Mouse (Mus musculus) spleen, postnatal 4 days (tissue): ENCODE measurements around the gene Slc35g1.
"Not testable (repeated sequence)": the region's sequence is repeated elsewhere in the genome, so short reads cannot be mapped to it uniquely, and the experiment has no call there.

Source experiments
- DNase-seq, 2 experiments: peaks; one replicate each; pipeline ENCODE4 v3.0.0; 2022; ENCODE audit warnings: low spot score in 2 of 2

The Slc35g1 gene

DNA sequence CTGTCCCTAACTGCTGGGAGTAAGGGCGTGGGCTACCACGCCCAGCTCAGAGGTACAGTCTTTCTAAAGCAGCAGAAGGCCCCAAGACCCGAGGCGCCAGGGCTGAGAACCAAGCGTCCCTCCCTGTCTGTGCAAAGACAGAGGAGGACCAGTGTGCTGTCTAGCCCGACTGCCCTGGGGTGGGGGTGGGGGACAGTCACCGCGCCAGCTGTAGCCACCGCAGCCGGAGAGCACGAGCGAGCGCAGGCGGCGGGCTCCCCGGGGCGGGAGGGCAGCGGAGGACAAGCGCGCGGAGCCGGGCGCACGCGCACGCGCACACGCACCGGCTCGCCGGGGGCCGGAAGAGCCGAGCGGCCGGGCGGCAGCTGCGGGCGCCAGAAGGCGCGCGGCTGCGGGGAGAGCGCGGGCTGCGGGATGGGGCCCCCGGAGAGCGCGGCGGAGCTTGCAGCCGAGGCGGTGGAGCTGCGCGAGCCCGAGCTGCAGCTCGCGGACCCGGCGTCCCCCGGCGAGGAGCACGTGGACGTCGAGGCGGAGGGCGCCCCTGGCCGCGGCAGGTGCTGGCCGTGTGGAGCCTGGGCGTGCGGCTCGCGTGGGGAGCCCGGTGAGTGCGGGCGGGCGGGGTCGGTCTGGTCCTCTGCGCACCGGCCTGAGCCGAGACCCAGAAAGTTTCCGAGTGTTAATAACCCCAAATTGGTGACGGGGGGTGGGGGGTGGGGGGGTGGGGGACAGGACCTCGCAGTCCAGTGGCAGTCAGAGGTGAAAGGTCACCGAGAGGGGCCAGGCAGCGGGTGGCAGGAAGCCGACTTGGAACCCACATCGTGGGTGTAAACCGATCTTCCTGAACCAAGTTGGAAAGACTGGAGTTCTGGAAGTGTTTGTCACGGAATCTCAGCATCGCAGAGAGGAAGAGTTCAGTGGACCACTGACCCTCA lies at the start of gene Slc35g1:
Slc35g1 (plus strand) TSS at position 280 of the 932 bp plus-strand sequence.
- peak; percentile 51 to 77 for DNase-seq

DNA sequence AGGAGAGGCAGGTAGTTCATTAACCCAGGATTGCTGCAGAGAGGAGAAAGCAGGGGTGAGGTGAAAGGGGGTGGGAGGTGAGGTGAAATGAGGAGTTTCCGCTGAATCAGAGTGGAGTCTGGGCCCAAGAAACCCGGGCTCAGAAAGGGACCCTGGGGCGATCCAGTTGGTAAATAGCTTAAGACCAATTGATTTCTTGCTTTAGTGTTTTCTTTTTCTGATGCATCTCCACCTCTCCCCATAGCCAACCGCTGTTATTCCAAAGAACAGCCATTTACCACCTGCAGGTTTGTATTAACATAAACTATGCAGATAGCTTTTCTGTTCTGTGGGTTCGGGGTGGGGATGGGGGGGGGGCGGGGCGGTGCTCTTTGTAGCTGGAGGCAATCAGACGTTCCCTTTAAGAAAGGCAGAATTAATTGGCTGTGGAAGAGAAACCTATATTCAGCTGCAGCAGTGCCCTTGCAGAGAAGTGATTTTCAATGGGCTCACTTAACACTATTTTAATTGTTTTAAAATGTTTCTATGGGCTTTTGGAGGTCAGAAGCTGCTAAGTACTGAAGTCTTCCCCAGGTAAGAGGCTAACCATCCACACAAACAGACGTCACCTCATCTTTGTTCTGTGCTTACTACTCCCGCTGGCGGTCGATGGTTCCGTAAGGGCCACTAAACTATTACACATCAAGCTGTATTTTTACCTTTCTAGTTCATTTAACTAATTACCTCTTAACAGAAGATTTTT lies 47.3 kb upstream of the Slc35g1 start:
- no peak for DNase-seq

DNA sequence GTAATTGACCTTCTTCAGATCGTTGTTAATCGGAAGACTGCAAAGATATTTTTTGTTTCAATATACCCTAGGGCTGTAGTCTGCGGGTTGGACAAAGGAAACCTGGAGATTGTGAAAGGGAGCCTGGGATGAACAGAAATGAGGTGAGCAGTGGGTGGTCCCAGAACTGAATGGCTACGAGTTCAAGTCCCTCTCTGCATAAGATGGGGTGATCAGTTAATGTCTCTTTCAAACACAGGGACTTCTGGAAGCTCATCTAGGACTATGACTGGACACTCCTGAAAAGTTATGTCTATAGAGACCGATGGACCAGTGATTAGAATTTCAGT lies 46.8 kb upstream of the Slc35g1 start:
- no peak for DNase-seq

DNA sequence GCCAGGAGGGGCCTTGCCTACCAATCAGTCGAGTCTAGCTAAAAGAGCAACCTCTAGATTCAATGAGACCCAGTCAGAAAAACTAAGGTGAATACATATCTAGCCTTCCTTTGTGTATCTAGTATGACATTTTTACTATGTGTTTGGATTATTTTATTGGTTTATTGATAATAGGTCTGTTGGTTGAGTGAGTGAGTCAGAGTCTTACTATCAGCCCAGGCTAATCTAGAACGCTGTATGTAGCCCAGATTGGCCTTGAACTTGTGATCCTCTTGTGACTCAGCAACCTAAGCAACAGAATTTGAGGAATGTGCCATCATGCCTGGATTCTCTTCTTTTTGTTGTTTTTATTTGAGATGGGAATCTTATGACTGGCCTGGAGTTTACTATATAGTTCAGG lies 44.6 kb upstream of the Slc35g1 start:
- no peak for DNase-seq

DNA sequence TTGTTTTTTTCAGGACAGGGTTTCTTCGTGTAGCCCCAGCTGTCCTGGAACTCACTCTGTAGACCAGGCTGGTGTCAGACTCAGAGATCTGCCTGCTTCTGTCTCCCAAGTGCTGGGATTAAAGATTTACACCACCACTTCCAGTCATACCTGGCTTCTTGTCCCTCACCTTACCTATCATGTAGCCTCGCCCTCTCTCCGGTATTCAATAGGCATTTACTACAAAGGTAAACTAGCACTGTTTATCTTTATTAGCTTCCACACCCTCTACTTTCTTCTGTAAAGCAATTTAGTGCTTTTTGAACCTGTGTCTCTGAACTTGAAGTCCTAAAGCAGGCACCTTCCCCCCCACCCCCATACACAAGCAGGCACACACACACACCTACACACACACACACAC lies 44.1 kb upstream of the Slc35g1 start:
- DNase-seq = no peak

DNA sequence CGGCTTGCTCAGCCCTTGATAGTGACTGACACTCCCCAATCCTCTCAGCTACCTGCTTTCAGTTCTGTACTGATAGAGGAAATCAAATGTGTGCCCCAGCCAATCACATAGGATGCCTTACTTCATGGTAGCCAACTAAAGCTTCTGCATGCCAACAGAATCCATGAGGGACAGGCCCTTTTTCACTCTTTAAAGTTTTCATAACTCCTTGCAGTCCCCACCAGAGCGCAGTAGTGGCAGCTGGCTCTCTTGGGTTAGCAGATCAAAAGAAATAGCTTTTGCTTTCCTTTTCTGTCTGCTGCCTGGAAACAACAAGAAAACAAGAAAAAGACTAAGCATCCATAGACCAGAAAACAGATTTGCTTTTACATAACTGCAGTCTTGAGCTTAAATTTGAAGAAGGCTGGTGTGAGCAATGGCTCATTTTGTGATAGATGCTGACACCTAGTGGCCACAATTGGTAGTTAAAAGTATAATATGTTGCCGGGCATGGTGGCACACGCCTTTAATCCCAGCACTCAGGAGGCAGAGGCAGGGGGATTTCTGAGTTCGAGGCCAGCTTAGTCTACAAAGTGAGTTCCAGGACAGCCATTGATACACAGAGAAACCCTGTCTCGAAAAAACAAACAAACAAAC lies 43.2 kb upstream of the Slc35g1 start:
- no peak for DNase-seq

DNA sequence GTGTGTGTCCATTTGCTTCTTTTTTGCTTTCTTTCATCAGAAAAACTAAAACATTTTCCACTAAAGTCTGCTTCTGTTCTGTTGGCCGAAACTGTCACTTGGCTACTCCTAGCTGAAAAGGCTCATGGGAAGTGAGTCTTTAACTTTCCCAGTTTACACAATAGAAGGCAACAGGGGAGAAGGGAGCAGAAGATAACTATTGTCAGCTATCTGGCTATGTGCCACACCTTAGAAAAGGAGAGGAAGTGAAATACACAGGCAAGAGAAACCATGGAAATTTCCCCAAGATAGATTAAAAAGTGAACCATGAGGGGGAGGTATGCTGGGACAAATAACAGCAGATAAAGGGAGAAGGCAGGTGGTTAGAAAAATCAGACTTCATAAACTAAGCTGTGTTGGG lies 41.5 kb upstream of the Slc35g1 start:
- DNase-seq = no peak

DNA sequence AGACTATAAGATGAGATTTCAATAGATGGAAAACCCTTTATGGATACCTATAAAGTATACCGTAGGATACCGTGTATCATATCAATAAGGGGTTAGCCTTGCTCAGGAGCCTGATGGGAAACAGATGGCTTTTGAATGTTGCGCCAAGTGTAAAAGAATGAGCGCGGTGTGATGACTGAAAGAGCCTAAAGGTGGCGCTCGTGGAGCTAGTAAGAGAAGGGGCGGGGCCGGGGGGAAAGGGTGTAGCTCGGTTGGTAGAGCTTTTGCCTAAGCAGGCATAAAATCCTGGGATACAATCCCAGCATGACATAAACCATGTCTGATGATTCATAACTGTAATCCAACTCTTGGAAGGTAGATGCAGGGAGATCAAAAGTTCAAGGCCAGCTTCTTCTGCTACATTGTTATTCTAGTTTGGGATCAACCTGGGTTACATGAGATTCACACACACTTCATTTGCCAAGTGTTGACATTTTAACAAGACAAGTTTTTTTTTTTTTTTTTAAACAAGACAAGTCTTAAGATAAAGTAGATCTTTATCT lies 40.9 kb upstream of the Slc35g1 start:
- DNase-seq = no peak

DNA sequence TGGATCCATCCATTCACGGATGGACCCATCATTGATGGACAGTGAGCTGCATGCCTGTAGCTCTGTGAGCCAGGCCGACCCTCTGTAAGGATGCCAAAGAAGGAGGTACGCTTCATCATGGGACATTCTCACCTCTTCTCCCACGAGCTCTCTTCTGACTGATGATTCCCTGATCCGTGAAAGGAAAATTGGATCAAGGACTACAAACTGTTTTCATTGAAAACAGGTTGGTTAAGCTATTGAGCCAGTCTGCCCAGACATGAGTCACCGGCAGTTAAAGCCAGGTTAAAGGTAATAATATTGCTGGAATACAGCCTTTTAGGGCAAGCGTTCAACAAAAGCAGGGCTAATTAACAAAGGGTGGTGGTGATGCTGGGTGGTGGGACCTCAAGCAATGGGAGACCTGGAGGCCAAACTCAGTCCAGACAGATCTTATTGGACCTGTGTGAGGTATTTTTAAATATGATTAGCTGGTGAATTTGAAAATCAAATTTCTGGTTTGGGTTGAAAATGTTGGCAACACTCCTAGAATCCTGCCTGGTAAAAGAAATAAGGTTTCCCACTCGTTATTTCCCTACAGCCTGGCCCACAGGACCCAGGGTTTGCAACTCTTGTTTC lies 39.5 kb upstream of the Slc35g1 start:
- no peak for DNase-seq

DNA sequence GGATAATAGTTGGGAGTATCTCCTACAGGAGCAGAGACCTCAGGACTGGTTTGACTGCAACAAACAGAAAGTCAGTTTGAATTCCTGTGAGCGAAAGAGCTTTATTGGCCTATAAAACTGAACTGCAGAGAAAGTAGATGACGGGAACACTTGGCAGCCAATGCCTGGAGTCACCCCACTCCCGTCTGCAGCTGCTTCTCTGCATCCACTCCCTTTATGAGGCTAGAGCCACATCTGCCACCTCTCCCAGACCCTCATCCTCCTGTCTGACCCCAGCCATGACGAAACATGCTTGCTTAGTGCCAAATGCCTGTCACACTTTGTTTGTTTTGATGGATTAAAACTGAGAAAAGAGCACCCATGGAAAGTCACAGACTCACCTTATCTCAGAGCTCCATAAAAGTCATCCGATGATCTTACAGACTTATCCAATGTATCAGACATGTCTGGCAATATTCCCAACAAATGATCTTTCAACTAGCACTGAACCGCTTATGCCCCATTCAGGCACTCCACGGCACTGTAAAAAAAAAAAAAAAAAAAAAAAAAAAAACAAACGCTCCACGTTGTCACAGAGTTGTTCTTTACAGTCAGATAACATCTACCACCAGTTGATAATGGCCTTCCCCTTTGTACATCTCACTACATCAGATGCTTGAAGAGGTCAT lies 37.7 kb upstream of the Slc35g1 start:
- no peak for DNase-seq

DNA sequence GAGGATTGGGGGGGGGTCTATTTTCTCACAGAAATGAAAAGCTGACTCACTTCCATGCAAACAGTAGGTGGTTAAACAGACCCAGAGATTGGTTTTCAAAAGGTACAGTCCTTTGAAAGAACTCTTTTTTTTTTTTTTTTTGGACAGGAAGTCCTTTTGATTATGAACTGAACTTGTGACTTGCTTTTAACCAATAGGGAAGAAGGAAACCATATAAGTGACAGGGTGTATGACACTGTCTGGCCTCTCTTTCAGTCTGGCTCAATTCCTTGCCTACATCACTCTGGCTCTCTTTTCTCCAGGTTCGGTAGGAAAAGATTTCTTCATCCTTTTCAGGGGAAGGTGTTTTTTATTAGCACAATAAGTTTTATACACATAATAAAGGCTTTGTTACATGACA lies 36.5 kb upstream of the Slc35g1 start:
- DNase-seq = no peak

DNA sequence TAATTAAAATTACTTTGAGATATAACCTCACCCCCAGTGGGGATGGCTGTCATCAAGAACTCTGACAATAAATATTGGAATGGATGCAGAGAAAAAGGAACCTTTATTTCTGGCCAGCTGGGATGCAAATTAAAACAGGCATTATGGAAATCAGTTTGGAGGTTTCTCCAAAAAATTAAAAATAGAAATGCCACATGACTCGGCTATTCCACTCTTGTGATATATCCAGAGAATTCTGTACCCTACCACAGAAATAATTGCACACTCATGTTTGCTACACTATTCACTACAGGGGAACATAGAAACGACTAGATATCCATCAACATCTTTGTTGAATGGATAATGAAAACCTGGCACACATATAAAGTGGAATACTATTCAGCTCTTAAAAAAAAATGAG lies 33.9 kb upstream of the Slc35g1 start:
- no peak for DNase-seq

DNA sequence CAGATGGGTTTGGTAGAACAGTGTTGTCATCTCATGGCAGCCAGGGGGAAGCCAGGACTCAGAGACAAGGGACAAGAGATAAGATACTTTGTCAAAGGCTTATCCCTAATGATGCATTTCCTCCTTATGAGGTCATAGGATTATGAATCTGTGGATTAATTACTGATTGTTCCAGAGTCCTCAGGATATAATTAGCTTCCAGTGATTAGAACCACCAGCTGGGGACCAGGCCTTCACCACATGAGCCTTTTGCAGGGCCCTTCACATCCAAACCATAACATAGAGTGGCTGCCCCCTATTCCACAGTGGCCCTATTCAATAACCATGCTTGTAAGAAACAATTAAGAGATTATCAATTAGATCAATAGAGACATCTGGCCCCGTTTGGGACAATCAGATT lies 32.4 kb upstream of the Slc35g1 start:
- no peak for DNase-seq

DNA sequence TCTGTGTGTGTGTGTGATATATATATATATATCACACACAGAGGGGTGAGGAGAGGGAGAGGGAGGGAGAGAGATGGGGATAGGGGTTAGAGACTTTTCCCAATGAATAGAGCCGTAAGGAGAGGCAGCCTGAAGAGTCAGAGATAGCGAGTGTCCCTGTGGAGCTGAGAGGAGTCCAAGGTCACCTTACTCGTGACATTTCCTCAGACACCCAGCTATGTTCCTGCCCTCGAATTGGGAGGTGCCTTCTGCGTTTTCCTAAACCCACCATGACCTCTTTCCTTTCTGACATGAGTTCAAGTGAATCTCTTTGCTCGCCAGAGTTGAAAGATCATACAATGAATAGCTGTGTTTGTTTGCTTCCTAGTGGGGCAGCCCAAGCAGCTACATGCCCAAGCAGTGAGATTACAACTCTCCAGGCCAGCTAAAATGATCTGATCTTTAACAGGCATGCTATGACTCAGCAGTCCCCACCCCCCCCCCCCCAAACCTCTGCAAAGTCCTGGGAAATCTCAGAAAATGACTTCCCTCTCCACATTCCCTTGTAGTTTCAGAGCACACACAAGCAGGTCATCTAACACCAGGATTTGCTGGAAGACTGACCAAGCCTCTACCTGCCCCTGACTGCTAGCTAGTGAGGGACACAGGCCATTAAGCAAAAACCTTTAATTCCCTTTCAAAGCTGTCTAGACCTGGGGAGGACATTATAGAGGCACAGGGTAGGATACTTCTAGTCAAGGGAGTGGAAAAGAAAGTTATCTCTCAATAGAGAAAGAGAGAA lies 31.7 kb upstream of the Slc35g1 start:
- no peak for DNase-seq

DNA sequence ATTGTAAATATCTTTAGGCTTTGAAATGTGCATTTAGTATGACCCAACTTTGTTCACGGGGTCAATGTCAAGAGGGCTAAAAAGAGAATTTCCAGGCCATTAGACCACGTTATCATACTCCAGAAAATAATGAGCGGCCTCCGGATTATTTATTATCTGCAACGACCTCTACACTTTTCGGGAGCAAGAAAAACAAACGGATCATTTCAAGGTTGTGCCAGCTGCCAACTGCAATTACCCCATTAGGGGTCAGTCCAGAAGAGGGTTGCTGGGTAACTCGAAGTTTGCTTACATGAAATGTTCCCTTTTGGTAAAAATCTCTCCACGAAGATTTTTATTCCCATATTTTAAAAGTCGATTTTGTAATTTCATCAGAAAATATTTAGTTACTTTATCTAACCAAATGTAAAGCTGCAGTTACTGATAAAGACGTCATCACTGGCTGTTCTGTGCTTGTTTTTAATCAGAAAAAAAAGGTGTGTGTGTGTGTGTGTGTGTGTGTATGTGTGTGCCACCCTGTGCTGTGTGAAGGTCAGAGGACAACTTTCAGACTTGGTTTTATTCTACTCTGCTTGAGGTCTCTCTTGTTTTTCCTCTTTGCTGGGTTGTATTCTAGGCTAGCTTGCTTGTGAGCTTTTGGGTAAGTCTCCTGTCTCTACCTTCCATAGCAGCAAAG lies 30.7 kb upstream of the Slc35g1 start:
- DNase-seq = no peak

DNA sequence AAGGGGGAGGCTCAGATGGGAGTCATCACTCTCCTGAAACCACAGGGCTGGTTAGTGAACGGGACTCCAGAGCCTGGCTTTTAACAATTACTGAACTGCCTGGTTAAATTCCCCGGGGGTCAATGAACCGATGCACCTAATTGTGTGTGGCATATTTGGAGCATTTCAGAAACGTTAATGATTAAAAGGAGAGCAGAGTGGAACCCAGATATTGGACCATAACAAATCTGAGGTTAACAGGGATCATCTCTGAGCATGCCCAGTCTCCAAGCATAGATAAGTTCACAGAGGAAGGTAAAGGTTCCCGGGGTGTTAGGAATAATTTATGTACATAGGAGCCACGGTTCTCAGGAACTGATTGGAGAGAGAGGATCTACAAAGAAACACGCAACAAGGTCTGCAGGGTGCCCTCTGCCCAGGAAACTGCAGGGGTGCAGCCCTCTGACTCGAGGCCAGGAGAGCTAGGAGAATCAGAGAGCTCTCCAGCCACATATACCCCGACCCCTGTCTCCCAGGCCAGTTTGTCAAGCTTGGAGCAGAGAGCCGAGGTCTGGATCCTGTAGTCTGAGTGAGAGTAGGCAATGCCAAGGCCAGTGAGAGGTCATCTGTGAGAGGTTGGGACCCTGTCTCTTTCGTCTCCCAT lies 23.2 kb upstream of the Slc35g1 start:
- no peak for DNase-seq

DNA sequence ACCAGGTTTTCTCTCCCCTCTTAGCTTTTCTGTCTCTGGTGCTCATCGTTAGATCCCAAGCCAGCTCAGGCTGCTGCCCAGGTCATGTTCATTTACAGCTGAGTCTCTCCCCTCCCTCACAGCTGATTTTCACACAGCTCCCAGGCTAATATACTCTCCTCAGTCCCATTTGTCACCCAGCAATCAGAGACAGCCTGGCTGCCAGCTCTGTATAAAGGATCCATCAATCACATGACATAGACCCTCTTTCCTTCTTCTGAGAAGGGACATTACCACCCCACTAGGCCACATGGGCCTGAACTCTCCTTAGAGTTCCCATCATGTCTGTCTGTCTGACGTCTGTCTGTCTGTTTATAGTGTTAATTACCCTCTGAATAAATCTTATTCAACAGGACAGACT lies 22.4 kb upstream of the Slc35g1 start:
- no peak for DNase-seq

DNA sequence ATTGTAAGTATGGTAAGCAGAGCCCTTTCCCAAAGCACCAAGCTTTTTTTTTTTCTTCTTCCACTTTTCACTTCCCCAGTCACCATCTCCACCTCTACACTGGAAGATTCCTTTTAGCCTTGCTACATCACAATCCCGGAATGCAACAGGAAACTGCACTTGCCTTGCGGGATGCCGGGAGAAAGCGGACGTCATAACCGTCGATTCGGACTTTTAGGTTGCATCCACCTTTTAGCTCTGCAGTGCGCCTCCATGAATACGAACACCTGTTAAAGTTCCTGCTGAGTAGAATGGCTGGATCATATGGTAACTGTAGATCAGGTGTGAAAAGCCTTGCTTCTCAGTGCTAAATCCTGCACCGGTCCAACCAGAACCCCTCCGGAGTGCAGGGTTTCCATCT lies 12.0 kb upstream of the Slc35g1 start:
- no peak for DNase-seq

DNA sequence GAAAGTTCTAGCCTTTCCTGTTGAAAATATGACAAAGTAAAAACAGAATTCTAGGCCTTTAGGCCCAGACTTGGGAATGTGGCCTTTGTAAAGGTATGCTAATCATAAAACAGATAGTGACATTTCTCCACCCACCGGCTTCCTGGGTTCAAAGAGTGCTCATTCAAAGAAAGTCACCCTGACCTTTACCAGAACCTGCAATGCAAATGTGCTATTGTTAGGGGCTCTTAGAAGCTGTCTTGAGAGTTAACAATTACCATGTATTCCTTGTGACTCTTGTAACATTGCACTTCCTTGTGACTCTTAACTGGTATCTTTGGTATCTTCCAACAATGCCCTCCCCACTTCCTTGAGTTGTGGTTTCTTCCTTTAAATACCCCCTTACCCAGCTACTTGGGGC lies 8.8 kb upstream of the Slc35g1 start:
- not testable (repeated sequence) for DNase-seq

DNA sequence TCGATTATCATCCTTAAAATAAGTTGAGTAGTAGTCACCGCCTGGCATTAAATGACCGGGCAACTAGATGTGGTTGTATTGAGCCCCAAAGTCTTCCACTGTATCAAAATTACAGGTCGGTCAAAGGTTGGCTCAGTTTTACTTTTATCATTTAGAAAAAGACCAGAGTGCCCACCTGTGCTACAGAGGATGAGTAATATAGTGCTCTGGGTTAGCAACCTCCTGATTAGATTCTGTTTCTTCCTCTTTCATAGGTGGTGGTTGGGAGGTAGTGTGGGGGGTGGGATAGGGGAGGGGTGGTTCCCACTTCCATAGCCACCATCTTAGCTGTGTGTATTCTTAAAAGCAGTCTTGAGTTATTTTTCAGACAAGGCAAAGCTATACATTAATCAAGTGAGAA lies 7.9 kb upstream of the Slc35g1 start:
- DNase-seq = no peak
